Comparison of ENCODE assay signal across 9 mouse cellular contexts in the genomic region with DNA sequence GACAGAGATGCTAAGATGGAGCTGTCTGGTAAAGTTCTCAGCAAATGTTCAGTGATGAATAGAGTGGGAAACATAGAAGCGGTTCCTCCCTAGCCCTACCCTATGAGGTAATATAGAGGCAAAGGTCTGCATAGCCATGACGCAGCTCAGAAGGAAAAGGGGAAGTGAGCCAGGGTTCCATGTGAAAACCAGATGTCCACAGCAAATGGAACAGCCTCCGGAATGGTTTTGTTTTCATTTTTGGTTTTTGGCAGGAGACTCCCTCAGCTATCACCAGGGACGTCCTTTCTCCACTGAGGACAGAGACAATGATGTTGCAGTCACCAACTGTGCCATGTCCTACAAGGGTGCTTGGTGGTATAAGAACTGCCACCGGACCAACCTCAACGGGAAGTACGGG.
A peak's percentile ranks its signal among the peaks of the same experiment; 100 is the strongest.
DNase-seq lines count a peak whose midpoint lies in the region; ATAC-seq and TF ChIP-seq lines count a peak whose summit lies in the region.
"Had no signal": no experiment of that assay in that cellular context is flagged by ENCODE, and none has a peak within 500 bp of the region (broad histone marks: within the 10 kb centered on the region; RNA-seq: fewer than 3 reads in every experiment).

No protein-coding gene starts in this region.

- H3K36me3 ChIP-seq in stomach, embryonic 14.5 days (ENCODE audit: control insufficient read depth, insufficient read depth, low read length): no peaks in the 10 kb centered on the region
- no peaks in the 10 kb centered on the region for H3K36me3 ChIP-seq in midbrain, embryonic 11.5 days (ENCODE audit: control insufficient read depth, insufficient read depth, low read length)
- H3K36me3 ChIP-seq: embryonic facial prominence, embryonic 13.5 days had no signal

- H3K4me3 ChIP-seq in layer of hippocampus, adult 2 months: no peak overlapping the region
- no peak overlapping the region for H3K4me3 ChIP-seq in stomach, embryonic 14.5 days (ENCODE audit: low read depth, low read length)
- no peak overlapping the region for H3K4me3 ChIP-seq in midbrain, embryonic 11.5 days (ENCODE audit: low read depth, low read length)
- H3K4me3 ChIP-seq: embryonic facial prominence, embryonic 13.5 days; left cerebral cortex, adult 2 months had no signal

- no peak overlapping the region for H3K4me2 ChIP-seq in stomach, embryonic 14.5 days (replicated peaks; ENCODE audit: low read depth, low read length)
- H3K4me2 ChIP-seq in midbrain, embryonic 11.5 days: no peak overlapping the region
- H3K4me2 ChIP-seq: embryonic facial prominence, embryonic 13.5 days had no signal

- no peaks in the 10 kb centered on the region for H3K27me3 ChIP-seq in stomach, embryonic 14.5 days (ENCODE audit: control insufficient read depth, insufficient read depth, low read length)
- H3K27me3 ChIP-seq in midbrain, embryonic 11.5 days (ENCODE audit: control insufficient read depth, insufficient read depth, low read length): no peaks in the 10 kb centered on the region
- H3K27me3 ChIP-seq: embryonic facial prominence, embryonic 13.5 days had no signal

- H3K9ac ChIP-seq in stomach, embryonic 14.5 days (replicated peaks; ENCODE audit: low read depth, low read length): no peak overlapping the region
- no peak overlapping the region for H3K9ac ChIP-seq in midbrain, embryonic 11.5 days (ENCODE audit: low read length)
- H3K9ac ChIP-seq: embryonic facial prominence, embryonic 13.5 days had no signal

- no peak for DNase-seq in layer of hippocampus, adult 2 months (ENCODE audit: low spot score in 2 of 2)
- DNase-seq in layer of hippocampus, adult 8-10 months (ENCODE audit: low spot score in 2 of 2): no peak
- DNase-seq in gastrocnemius, postnatal 25 days: peak; percentile 56
- no peak for DNase-seq in embryo, embryonic 9.5 days (ENCODE audit: extremely low spot score)
- no peak for DNase-seq in midbrain, embryonic 11.5 days (ENCODE audit: low spot score, missing footprints)

- WGBS in stomach, embryonic 14.5 days: 83% methylated on average over 7 of the region's 7 CpGs
- WGBS in midbrain, embryonic 11.5 days: 90% methylated on average over 7 of the region's 7 CpGs

- H3K4me1 ChIP-seq in stomach, embryonic 14.5 days (ENCODE audit: control insufficient read depth, insufficient read depth, low read length): no peaks in the 10 kb centered on the region
- no peaks in the 10 kb centered on the region for H3K4me1 ChIP-seq in midbrain, embryonic 11.5 days (ENCODE audit: control insufficient read depth, insufficient read depth, low read length)

- peak; percentile 37 to 39; a peak in 2 of 4 replicates for ATAC-seq in hematopoietic stem cell, adult 5-6 weeks (replicated peaks in 1 of 2; ENCODE audit: insufficient read depth in 1 of 2, low FRiP score in 2 of 2, low TSS enrichment in 1 of 2, low read depth in 1 of 2, poor library complexity in 2 of 2, severe bottlenecking in 2 of 2)
- peak; percentile 63; the same call in 1 of the 2 replicates for ATAC-seq in stomach, embryonic 14.5 days (ENCODE audit: insufficient number of reproducible peaks, insufficient read depth, low FRiP score, low read depth)
- no peak for ATAC-seq in midbrain, embryonic 11.5 days (ENCODE audit: low FRiP score)

- H3K9me3 ChIP-seq in stomach, embryonic 14.5 days (ENCODE audit: control insufficient read depth, low read depth, low read length): no peaks in the 10 kb centered on the region
- no peaks in the 10 kb centered on the region for H3K9me3 ChIP-seq in midbrain, embryonic 11.5 days (ENCODE audit: control insufficient read depth, low read length)
- H3K9me3 ChIP-seq: embryonic facial prominence, embryonic 13.5 days had no signal

- peak overlapping the region; percentile 23; the same call in 1 of the 2 replicates for H3K27ac ChIP-seq in layer of hippocampus, adult 2 months
- H3K27ac ChIP-seq in stomach, embryonic 14.5 days (ENCODE audit: low read length): no peak overlapping the region
- no peak overlapping the region for H3K27ac ChIP-seq in midbrain, embryonic 11.5 days (ENCODE audit: low read depth, low read length)
- H3K27ac ChIP-seq: embryonic facial prominence, embryonic 13.5 days; left cerebral cortex, adult 2 months had no signal

- TF ChIP-seq CTCF in layer of hippocampus, adult 2 months (conservative IDR thresholded peaks at IDR 0.05): no peak
